Mouse (Mus musculus) layer of hippocampus, postnatal 10 days (tissue): ENCODE measurements at regions not wholly inside any gene's neighbourhood (a gene's known extent, or its start where the extent isn't known, plus 50 kb on each side); places are given as distances from the start of the nearest gene placed in this dataset.

Source experiments
- DNase-seq, 2 experiments: peaks; one replicate each; pipeline ENCODE4 v3.0.0; 2021; ENCODE audit warnings: low spot score in 2 of 2

DNA sequence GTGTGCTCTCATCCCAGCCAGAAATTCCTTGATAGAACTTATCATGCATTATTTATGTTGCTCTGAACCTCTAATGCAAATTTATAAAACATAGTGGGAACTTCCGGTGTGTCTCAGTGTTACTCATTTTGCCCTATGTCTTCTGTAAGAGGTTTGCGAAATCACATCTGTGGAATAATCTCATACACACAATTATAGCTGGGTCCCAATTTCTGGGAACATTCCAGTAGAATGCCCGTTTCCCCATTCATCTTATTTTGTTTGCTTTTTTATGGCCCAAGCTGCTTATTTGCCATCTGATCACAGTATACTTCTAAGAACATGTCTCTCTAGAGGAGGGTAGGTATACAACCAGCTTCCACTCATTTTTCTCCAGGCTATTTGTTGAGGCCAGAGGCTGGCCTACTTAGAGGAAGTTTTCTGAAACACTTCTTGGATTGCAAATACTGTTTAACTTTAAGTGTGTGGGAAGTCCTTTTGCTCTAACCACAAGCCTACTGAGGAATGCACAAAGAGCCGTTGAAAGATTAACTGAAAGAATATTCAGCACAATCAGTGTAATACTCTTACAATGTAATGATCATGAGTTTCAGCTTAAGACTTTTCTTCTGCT lies 474.1 kb upstream of the Slit2 start:
- DNase-seq: no peak

- DNase-seq: peak in 1 of 2 experiments; percentile 13
Observed at GRCm38 (mm10) chr5:47522161-47522942, 460.6 kb upstream of the Slit2 start.

GRCm38 (mm10) chr5:47528671-47529070 lies 454.3 kb upstream of the Slit2 start:
- DNase-seq: no peak

DNA sequence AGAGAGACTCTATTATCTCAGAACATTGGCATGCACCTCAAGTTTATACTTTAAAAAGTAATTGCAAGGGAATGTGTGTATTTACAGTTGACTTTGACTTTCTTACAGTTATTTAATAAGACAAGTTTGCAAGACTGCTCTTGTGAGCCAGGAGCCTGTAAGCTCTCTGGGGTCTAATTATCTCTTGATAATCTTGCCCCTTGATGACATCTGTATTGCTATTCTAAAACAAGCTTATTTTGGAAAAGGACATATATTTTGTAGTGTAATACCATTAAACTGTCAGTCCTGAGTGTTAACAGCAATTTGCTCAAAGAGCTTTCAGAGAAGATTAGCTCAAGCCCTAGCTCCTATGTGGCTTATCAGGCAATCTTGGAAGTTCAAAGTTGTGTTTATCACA lies 445.4 kb upstream of the Slit2 start:
- no peak for DNase-seq

GRCm38 (mm10) chr5:47542248-47542647 lies 440.7 kb upstream of the Slit2 start:
- DNase-seq: no peak

GRCm38 (mm10) chr5:47556717-47557116 lies 426.2 kb upstream of the Slit2 start:
- no peak for DNase-seq

GRCm38 (mm10) chr5:47557152-47557800 lies 425.7 kb upstream of the Slit2 start:
- DNase-seq: no peak
